Mouse (Mus musculus) E14TG2a.4 (cell line): Measurements from ENCODE around the gene Spata6.

Experiments
- CTCF ChIP-seq: conservative IDR thresholded peaks from 2 replicates; pipeline ENCODE4 v1.5.1; 2014; ENCODE audit warnings: low read length
- NANOG ChIP-seq: IDR thresholded peaks from 2 replicates; pipeline ENCODE4 v1.6.1; 2014; ENCODE audit warnings: borderline replicate concordance, low read length, mixed read lengths

GRCm38 (mm10) chr4:111682793-111683192 lies 37.0 kb upstream of the Spata6 start:
- no peak for TF ChIP-seq CTCF
- TF ChIP-seq NANOG = peak; percentile 81; the same call in 1 of the 2 replicates
